Mouse (Mus musculus): Measurements from ENCODE around the gene Tmem116. TPM values are rescaled to one million over a fixed set of nuclear protein-coding genes. Genes with fewer than 3 reads are reported as not detected.

The Tmem116 gene
- polyA plus RNA-seq, 1 experiment, result 0.70 TPM

GRCm38 (mm10) chr5:121438131-121438530 is 13.6 kb upstream of the Tmem116 start:
- peaks cover 75% of the 10 kb centered on the region for H3K36me3 ChIP-seq (ENCODE audit: control insufficient read depth, insufficient read depth, low read length)
- no peaks in the 10 kb centered on the region for H3K27me3 ChIP-seq (ENCODE audit: control insufficient read depth, insufficient read depth, low read length)
- H3K4me1 ChIP-seq (ENCODE audit: control insufficient read depth, insufficient read depth, insufficient read length, low read length), result no peaks in the 10 kb centered on the region
- 77% methylated on average over 5 of the region's 5 CpGs for WGBS
- TF ChIP-seq POLR2A (IDR thresholded peaks at IDR 0.05; ENCODE audit: low read depth, low read length) (no peak), CTCF (IDR thresholded peaks at IDR 0.05; ENCODE audit: extremely low read depth, insufficient read length, insufficient replicate concordance, low read depth, low read length) (no peak)
- no peak overlapping the region for H3K27ac ChIP-seq (ENCODE audit: insufficient read depth, low read depth, low read length)
- H3K4me3 ChIP-seq (ENCODE audit: low read depth, low read length), result no peak overlapping the region

- peaks cover 73% of the 10 kb centered on the region for H3K36me3 ChIP-seq (ENCODE audit: control insufficient read depth, insufficient read depth, low read length)
Measured at GRCm38 (mm10) chr5:121438756-121439155, 12.9 kb upstream of the Tmem116 start.

GRCm38 (mm10) chr5:121443548-121443947 is 8.1 kb upstream of the Tmem116 start:
- Histone ChIP-seq H3K36me3 (ENCODE audit: control insufficient read depth, insufficient read depth, low read length) (peaks cover 68% of the 10 kb centered on the region), H3K27me3 (ENCODE audit: control insufficient read depth, insufficient read depth, low read length) (no peaks in the 10 kb centered on the region), H3K27ac (ENCODE audit: insufficient read depth, low read depth, low read length) (no peak overlapping the region), H3K4me3 (ENCODE audit: low read depth, low read length) (no peak overlapping the region), H3K4me1 (ENCODE audit: control insufficient read depth, insufficient read depth, insufficient read length, low read length) (no peaks in the 10 kb centered on the region)
- TF ChIP-seq POLR2A (IDR thresholded peaks at IDR 0.05; ENCODE audit: low read depth, low read length) (no peak), CTCF (IDR thresholded peaks at IDR 0.05; ENCODE audit: extremely low read depth, insufficient read length, insufficient replicate concordance, low read depth, low read length) (no peak)
- WGBS, result 95% methylated on average over 3 of the region's 3 CpGs

More at GRCm38 (mm10) chr5:121438756-121439155, 12.9 kb upstream of the Tmem116 start:
- Histone ChIP-seq H3K4me1 (ENCODE audit: control insufficient read depth, insufficient read depth, insufficient read length, low read length) (no peaks in the 10 kb centered on the region), H3K27ac (ENCODE audit: insufficient read depth, low read depth, low read length) (no peak overlapping the region), H3K27me3 (ENCODE audit: control insufficient read depth, insufficient read depth, low read length) (no peaks in the 10 kb centered on the region), H3K4me3 (ENCODE audit: low read depth, low read length) (no peak overlapping the region)
- WGBS, result 91% methylated on average over 11 of the region's 11 CpGs
- TF ChIP-seq CTCF (IDR thresholded peaks at IDR 0.05; ENCODE audit: extremely low read depth, insufficient read length, insufficient replicate concordance, low read depth, low read length) (no peak), POLR2A (IDR thresholded peaks at IDR 0.05; ENCODE audit: low read depth, low read length) (no peak)

- Histone ChIP-seq H3K36me3 (ENCODE audit: control insufficient read depth, insufficient read depth, low read length) (peaks cover 55% of the 10 kb centered on the region), H3K4me1 (ENCODE audit: control insufficient read depth, insufficient read depth, insufficient read length, low read length) (no peaks in the 10 kb centered on the region), H3K27me3 (ENCODE audit: control insufficient read depth, insufficient read depth, low read length) (no peaks in the 10 kb centered on the region), H3K4me3 (ENCODE audit: low read depth, low read length) (no peak overlapping the region), H3K27ac (ENCODE audit: insufficient read depth, low read depth, low read length) (no peak overlapping the region)
- 86% methylated on average over 5 of the region's 5 CpGs for WGBS
- TF ChIP-seq POLR2A (IDR thresholded peaks at IDR 0.05; ENCODE audit: low read depth, low read length) (no peak), CTCF (IDR thresholded peaks at IDR 0.05; ENCODE audit: extremely low read depth, insufficient read length, insufficient replicate concordance, low read depth, low read length) (no peak)
Measured at GRCm38 (mm10) chr5:121444870-121445269, 6.8 kb upstream of the Tmem116 start.

- H3K27me3 ChIP-seq (ENCODE audit: control insufficient read depth, insufficient read depth, low read length), result no peaks in the 10 kb centered on the region
- H3K4me3 ChIP-seq (ENCODE audit: low read depth, low read length), result no peak overlapping the region
- WGBS, result 95% methylated on average over 3 of the region's 3 CpGs
- H3K4me1 ChIP-seq (ENCODE audit: control insufficient read depth, insufficient read depth, insufficient read length, low read length), result peaks cover 6% of the 10 kb centered on the region; the same call in 1 of the 2 replicates
- H3K27ac ChIP-seq (ENCODE audit: insufficient read depth, low read depth, low read length), result no peak overlapping the region
- H3K36me3 ChIP-seq (ENCODE audit: control insufficient read depth, insufficient read depth, low read length), result peaks cover 36% of the 10 kb centered on the region
- TF ChIP-seq POLR2A (IDR thresholded peaks at IDR 0.05; ENCODE audit: low read depth, low read length), result no peak
- peak; percentile 26; the same call in 1 of the 2 replicates for TF ChIP-seq CTCF (IDR thresholded peaks at IDR 0.05; ENCODE audit: extremely low read depth, insufficient read length, insufficient replicate concordance, low read depth, low read length)
Measured at GRCm38 (mm10) chr5:121448450-121448849, 3.2 kb upstream of the Tmem116 start.

GRCm38 (mm10) chr5:121449976-121450375 is 1.7 kb upstream of the Tmem116 start:
- peaks cover 18% of the 10 kb centered on the region; the same call in 1 of the 2 replicates for H3K4me1 ChIP-seq (ENCODE audit: control insufficient read depth, insufficient read depth, insufficient read length, low read length)
- WGBS, result 40% methylated on average over 6 of the region's 6 CpGs
- H3K27ac ChIP-seq (ENCODE audit: insufficient read depth, low read depth, low read length), result no peak overlapping the region
- peaks cover 25% of the 10 kb centered on the region for H3K36me3 ChIP-seq (ENCODE audit: control insufficient read depth, insufficient read depth, low read length)
- no peaks in the 10 kb centered on the region for H3K27me3 ChIP-seq (ENCODE audit: control insufficient read depth, insufficient read depth, low read length)
- TF ChIP-seq CTCF (IDR thresholded peaks at IDR 0.05; ENCODE audit: extremely low read depth, insufficient read length, insufficient replicate concordance, low read depth, low read length), result peak; percentile 40; the same call in 1 of the 2 replicates
- TF ChIP-seq POLR2A (IDR thresholded peaks at IDR 0.05; ENCODE audit: low read depth, low read length), result no peak
- H3K4me3 ChIP-seq (ENCODE audit: low read depth, low read length), result no peak overlapping the region

GRCm38 (mm10) chr5:121450476-121450875 is 1.2 kb upstream of the Tmem116 start:
- 54% methylated on average over 9 of the region's 9 CpGs for whole genome bisulfite sequencing

More at GRCm38 (mm10) chr5:121450476-121450875, 1.2 kb upstream of the Tmem116 start:
- H3K4me1 ChIP-seq (ENCODE audit: control insufficient read depth, insufficient read depth, insufficient read length, low read length), result peaks cover 21% of the 10 kb centered on the region; the same call in 1 of the 2 replicates
- TF ChIP-seq CTCF (IDR thresholded peaks at IDR 0.05; ENCODE audit: extremely low read depth, insufficient read length, insufficient replicate concordance, low read depth, low read length) (no peak), POLR2A (IDR thresholded peaks at IDR 0.05; ENCODE audit: low read depth, low read length) (no peak)
- no peak overlapping the region for H3K27ac ChIP-seq (ENCODE audit: insufficient read depth, low read depth, low read length)
- H3K4me3 ChIP-seq (ENCODE audit: low read depth, low read length), result no peak overlapping the region
- no peaks in the 10 kb centered on the region for H3K27me3 ChIP-seq (ENCODE audit: control insufficient read depth, insufficient read depth, low read length)
- H3K36me3 ChIP-seq (ENCODE audit: control insufficient read depth, insufficient read depth, low read length), result peaks cover 20% of the 10 kb centered on the region
